Mouse (Mus musculus): Measurements from ENCODE around the gene Spint4.

The Spint4 gene

GRCm38 (mm10) chr2:164733259-164733658 is 35.0 kb downstream of the Spint4 start:
- no peak for DNase-seq (ENCODE audit: low spot score in 2 of 2)

GRCm38 (mm10) chr2:164734839-164735238 is 36.5 kb downstream of the Spint4 start:
- no peak for DNase-seq (ENCODE audit: low spot score in 2 of 2)

- no peak for DNase-seq (ENCODE audit: low spot score in 2 of 2)
Observed at GRCm38 (mm10) chr2:164735446-164735845, 37.1 kb downstream of the Spint4 start.

GRCm38 (mm10) chr2:164737377-164738090 is 39.2 kb downstream of the Spint4 start:
- no peak for DNase-seq (ENCODE audit: low spot score in 2 of 2)

GRCm38 (mm10) chr2:164739876-164740275 is 41.6 kb downstream of the Spint4 start:
- DNase-seq (ENCODE audit: low spot score in 2 of 2): no peak

- DNase-seq (ENCODE audit: low spot score in 2 of 2): no peak
Observed at GRCm38 (mm10) chr2:164744987-164745386, 46.7 kb downstream of the Spint4 start.

GRCm38 (mm10) chr2:164745843-164746479 is 47.7 kb downstream of the Spint4 start, which contains the start of the genes Wfdc3 and Dnttip1:
Gene Wfdc3 (minus strand): TSS chr2:164745931.
Gene Dnttip1 (plus strand): TSS chr2:164745983.
- peak; percentile 83 to 94 for DNase-seq (ENCODE audit: low spot score in 2 of 2)

GRCm38 (mm10) chr2:164746693-164747092 is 48.4 kb downstream of the Spint4 start:
- no peak for DNase-seq (ENCODE audit: low spot score in 2 of 2)

- no peak for DNase-seq (ENCODE audit: low spot score in 2 of 2)
Observed at GRCm38 (mm10) chr2:164748191-164748590, 49.9 kb downstream of the Spint4 start.

GRCm38 (mm10) chr2:164748991-164749390 is 50.7 kb downstream of the Spint4 start:
- no peak for DNase-seq (ENCODE audit: low spot score in 2 of 2)

Data from cerebellum, postnatal 4 days (tissue).